ENCODE assay signal across 20 mouse cellular contexts in genomic region chr8:25324731-25325130, GRCm38 (mm10).
DNase-seq lines count a peak whose midpoint lies in the region; ATAC-seq and TF ChIP-seq lines count a peak whose summit lies in the region.
"Had no signal": no experiment of that assay in that cellular context is flagged by ENCODE, and none has a peak within 500 bp of the region (broad histone marks: within the 10 kb centered on the region; RNA-seq: fewer than 3 reads in every experiment).

No protein-coding gene starts in this region.

- peak; percentile 51 for DNase-seq in gastrocnemius, adult 2 months
- no peak for DNase-seq in gastrocnemius, postnatal 36 days
- DNase-seq in limb, embryonic 10.5 days (ENCODE audit: low spot score), result no peak
- no peak for DNase-seq in embryonic facial prominence, embryonic 14.5 days (ENCODE audit: low spot score)
- peak; percentile 61 for DNase-seq in skeletal muscle tissue, adult 2 months (ENCODE audit: low read depth, low spot score)
- no peak for DNase-seq in hindbrain, embryonic 11.5 days (ENCODE audit: low spot score)
- no peak for DNase-seq in thymus, postnatal 4 days
- DNase-seq: adrenal gland, postnatal 10 days; cerebellum, adult 11 months; cerebellum, adult 8-10 months; cerebellum, postnatal 14 days; embryo, embryonic 11 days; forebrain, postnatal 0 days; heart, adult 18-20 months; heart, postnatal 10 days had no signal

- peaks cover 39% of the 10 kb centered on the region for H3K4me1 ChIP-seq in limb, embryonic 15.5 days
- H3K4me1 ChIP-seq in limb, embryonic 10.5 days, result peaks cover 16% of the 10 kb centered on the region
- no peaks in the 10 kb centered on the region for H3K4me1 ChIP-seq in embryonic facial prominence, embryonic 14.5 days (ENCODE audit: control insufficient read depth, insufficient read depth, low read length)
- no peaks in the 10 kb centered on the region for H3K4me1 ChIP-seq in hindbrain, embryonic 11.5 days (replicated peaks; ENCODE audit: control insufficient read depth, insufficient read depth, low read length)
- H3K4me1 ChIP-seq: forebrain, embryonic 13.5 days; heart, embryonic 10.5 days had no signal

- intact Hi-C loops in gastrocnemius, adult 2 months (cut with DNase I), result no loop called here
- intact Hi-C loops in gastrocnemius, postnatal 36 days (cut with DNase I), result no loop called here

- 0 out of 2 replicates have a peak, but pooled peaks have one; percentile 42 for ATAC-seq in limb, embryonic 15.5 days (ENCODE audit: insufficient number of reproducible peaks, low FRiP score, low TSS enrichment, low read depth)
- no peak for ATAC-seq in embryonic facial prominence, embryonic 14.5 days (ENCODE audit: low read depth)
- ATAC-seq in hindbrain, embryonic 11.5 days (ENCODE audit: low FRiP score), result no peak
- ATAC-seq: forebrain, embryonic 13.5 days; forebrain, postnatal 0 days had no signal

- H3K4me2 ChIP-seq in limb, embryonic 15.5 days, result no peak overlapping the region
- H3K4me2 ChIP-seq in embryonic facial prominence, embryonic 14.5 days (ENCODE audit: low read depth, low read length), result no peak overlapping the region
- H3K4me2 ChIP-seq in hindbrain, embryonic 11.5 days (replicated peaks; ENCODE audit: low read depth, low read length), result no peak overlapping the region
- H3K4me2 ChIP-seq: embryonic facial prominence, embryonic 12.5 days; forebrain, embryonic 13.5 days; hindbrain, embryonic 14.5 days had no signal

- no peaks in the 10 kb centered on the region for H3K27me3 ChIP-seq in limb, embryonic 15.5 days
- no peaks in the 10 kb centered on the region for H3K27me3 ChIP-seq in limb, embryonic 10.5 days (ENCODE audit: low read depth, poor library complexity, severe bottlenecking)
- H3K27me3 ChIP-seq in embryonic facial prominence, embryonic 14.5 days (replicated peaks; ENCODE audit: control insufficient read depth, insufficient read depth, low read length), result no peaks in the 10 kb centered on the region
- no peaks in the 10 kb centered on the region for H3K27me3 ChIP-seq in hindbrain, embryonic 11.5 days (ENCODE audit: control insufficient read depth, insufficient read depth, low read length)
- H3K27me3 ChIP-seq: embryonic facial prominence, embryonic 12.5 days; forebrain, embryonic 13.5 days had no signal

- H3K9me3 ChIP-seq in limb, embryonic 15.5 days, result no peaks in the 10 kb centered on the region
- H3K9me3 ChIP-seq in limb, embryonic 10.5 days (replicated peaks), result no peaks in the 10 kb centered on the region
- H3K9me3 ChIP-seq in embryonic facial prominence, embryonic 14.5 days (ENCODE audit: control insufficient read depth, low read length), result no peaks in the 10 kb centered on the region
- H3K9me3 ChIP-seq in hindbrain, embryonic 11.5 days (ENCODE audit: control insufficient read depth, low read length), result no peaks in the 10 kb centered on the region
- H3K9me3 ChIP-seq: embryonic facial prominence, embryonic 12.5 days; forebrain, embryonic 13.5 days; heart, embryonic 10.5 days had no signal

- peak overlapping the region; percentile 76 for H3K27ac ChIP-seq in gastrocnemius, adult 2 months
- peak overlapping the region; percentile 60 for H3K27ac ChIP-seq in limb, embryonic 15.5 days
- no peak overlapping the region for H3K27ac ChIP-seq in limb, embryonic 10.5 days
- H3K27ac ChIP-seq in embryonic facial prominence, embryonic 14.5 days (replicated peaks; ENCODE audit: low read depth, low read length), result 0 out of 2 replicates have a peak overlapping the region, but pooled peaks have one; percentile 39
- H3K27ac ChIP-seq in hindbrain, embryonic 11.5 days (ENCODE audit: low read depth, low read length), result no peak overlapping the region
- H3K27ac ChIP-seq: embryonic facial prominence, embryonic 12.5 days; forebrain, embryonic 13.5 days; heart, embryonic 10.5 days; hindbrain, embryonic 14.5 days had no signal

- no peak for TF ChIP-seq CTCF in gastrocnemius, adult 2 months (IDR thresholded peaks at IDR 0.05)

- 66% methylated on average over 9 of the region's 9 CpGs for WGBS in limb, embryonic 15.5 days
- WGBS in limb, embryonic 10.5 days, result 86% methylated on average over 9 of the region's 9 CpGs
- 71% methylated on average over 9 of the region's 9 CpGs for WGBS in embryonic facial prominence, embryonic 14.5 days
- 88% methylated on average over 9 of the region's 9 CpGs for WGBS in hindbrain, embryonic 11.5 days

- no peak overlapping the region for H3K4me3 ChIP-seq in gastrocnemius, adult 2 months
- H3K4me3 ChIP-seq in limb, embryonic 15.5 days, result no peak overlapping the region
- H3K4me3 ChIP-seq in limb, embryonic 10.5 days, result no peak overlapping the region
- H3K4me3 ChIP-seq in embryonic facial prominence, embryonic 14.5 days (ENCODE audit: low read depth, low read length), result no peak overlapping the region
- H3K4me3 ChIP-seq in hindbrain, embryonic 11.5 days (ENCODE audit: low read depth, low read length), result no peak overlapping the region
- H3K4me3 ChIP-seq: embryonic facial prominence, embryonic 12.5 days; forebrain, embryonic 13.5 days; heart, embryonic 10.5 days had no signal

- no peaks in the 10 kb centered on the region for H3K36me3 ChIP-seq in limb, embryonic 15.5 days
- no peaks in the 10 kb centered on the region for H3K36me3 ChIP-seq in limb, embryonic 10.5 days
- no peaks in the 10 kb centered on the region for H3K36me3 ChIP-seq in embryonic facial prominence, embryonic 14.5 days (ENCODE audit: control insufficient read depth, insufficient read depth, low read length)
- H3K36me3 ChIP-seq in hindbrain, embryonic 11.5 days (ENCODE audit: control insufficient read depth, insufficient read depth, low read length), result no peaks in the 10 kb centered on the region
- H3K36me3 ChIP-seq: embryonic facial prominence, embryonic 12.5 days; heart, embryonic 10.5 days had no signal

- no peak overlapping the region for H3K9ac ChIP-seq in limb, embryonic 15.5 days
- no peak overlapping the region for H3K9ac ChIP-seq in embryonic facial prominence, embryonic 14.5 days (ENCODE audit: low read depth, low read length)
- H3K9ac ChIP-seq in hindbrain, embryonic 11.5 days (ENCODE audit: low read depth, low read length), result no peak overlapping the region
- H3K9ac ChIP-seq: embryonic facial prominence, embryonic 12.5 days; forebrain, embryonic 13.5 days; forebrain, postnatal 0 days; hindbrain, embryonic 14.5 days had no signal

Comparison
In these comparisons a context has a peak if more than half of its experiments do, and no peak if none do; other contexts are left out.
1. DNase-seq: peak in gastrocnemius, adult 2 months (single experiment) and skeletal muscle tissue, adult 2 months (single experiment); none in gastrocnemius, postnatal 36 days (0 of 2), limb, embryonic 10.5 days (single experiment), embryonic facial prominence, embryonic 14.5 days (single experiment), hindbrain, embryonic 11.5 days (single experiment) and thymus, postnatal 4 days (single experiment).
2. H3K27ac ChIP-seq: peak in gastrocnemius, adult 2 months (single experiment), limb, embryonic 15.5 days (single experiment) and embryonic facial prominence, embryonic 14.5 days (single experiment); none in limb, embryonic 10.5 days (single experiment) and hindbrain, embryonic 11.5 days (single experiment).